Mouse (Mus musculus) kidney, embryonic 14.5 days (tissue): ENCODE data around the gene Kxd1. TPM values are rescaled to one million over a fixed set of nuclear protein-coding genes. Genes with fewer than 3 reads are reported as not detected.
A peak's percentile ranks its signal among the peaks of the same experiment; 100 is the strongest.

Experiments used
- ATAC-seq: fragments of 200-750 bp; cut with Nextera tagmentation; 2 replicates; pipeline ENCODE4 v1.8.0; 2017; ENCODE audit warnings: moderate number of reproducible peaks, mild to moderate bottlenecking, moderate TSS enrichment, moderate library complexity; ENCODE audit not compliant: low FRiP score, low TSS enrichment
- H3K27ac ChIP-seq: fragments of 300-500 bp; sonication (generic); 2 replicates; pipeline ENCODE4 v1.5.1; 2014; ENCODE audit warnings: low read depth, mild to moderate bottlenecking, low read length, moderate library complexity, mixed read lengths
- H3K27me3 ChIP-seq: fragments of 300-500 bp; sonication (generic); 2 replicates; pipeline ENCODE4 v1.6.1; 2014; ENCODE audit warnings: mild to moderate bottlenecking, low read length; ENCODE audit not compliant: control insufficient read depth, insufficient read depth
- H3K36me3 ChIP-seq: fragments of 300-500 bp; sonication (generic); 2 replicates; pipeline ENCODE4 v1.6.1; 2014; ENCODE audit warnings: low read length, mixed read lengths; ENCODE audit not compliant: control insufficient read depth, insufficient read depth
- H3K4me1 ChIP-seq: fragments of 300-500 bp; sonication (generic); 2 replicates; pipeline ENCODE4 v1.6.1; 2014; ENCODE audit warnings: low read length, mixed read lengths; ENCODE audit not compliant: control insufficient read depth, insufficient read depth
- H3K4me2 ChIP-seq: fragments of 300-500 bp; sonication (generic); replicated peaks from 2 replicates; pipeline ENCODE4 v1.6.1; 2014; ENCODE audit warnings: low read depth, mild to moderate bottlenecking, low read length
- H3K4me3 ChIP-seq: fragments of 300-500 bp; sonication (generic); 2 replicates; pipeline ENCODE4 v1.5.1; 2014; ENCODE audit warnings: mild to moderate bottlenecking, low read length
- H3K9ac ChIP-seq: fragments of 300-500 bp; sonication (generic); 2 replicates; pipeline ENCODE4 v1.6.1; 2014; ENCODE audit warnings: low read depth, mild to moderate bottlenecking, low read length, moderate library complexity
- H3K9me3 ChIP-seq: fragments of 300-500 bp; sonication (generic); 2 replicates; pipeline ENCODE4 v1.6.1; 2016; ENCODE audit warnings: low read length; ENCODE audit not compliant: control insufficient read depth
- WGBS: fragments of 180-500 bp; shearing (Covaris S2); extraction: QIAGEN DNeasy Blood & Tissue Kit; methylation state at CpG from one replicate; pipeline ENCODE4 v1.1.7; 2014; 5-methylcytosine and 5-hydroxymethylcytosine counted together
- polyA plus RNA-seq: library from polyadenylated mRNA; unstranded; fragments of >200 nt; fragmentation: Nextera tagmentation; extraction: Ambion mirVana; gene quantifications from 2 replicates; pipeline ENCODE4 v1.2.1, GENCODE M21; 2014

Gene Kxd1
- polyA plus RNA-seq, 1 experiment from 2014 or later = 70.9 TPM

DNA sequence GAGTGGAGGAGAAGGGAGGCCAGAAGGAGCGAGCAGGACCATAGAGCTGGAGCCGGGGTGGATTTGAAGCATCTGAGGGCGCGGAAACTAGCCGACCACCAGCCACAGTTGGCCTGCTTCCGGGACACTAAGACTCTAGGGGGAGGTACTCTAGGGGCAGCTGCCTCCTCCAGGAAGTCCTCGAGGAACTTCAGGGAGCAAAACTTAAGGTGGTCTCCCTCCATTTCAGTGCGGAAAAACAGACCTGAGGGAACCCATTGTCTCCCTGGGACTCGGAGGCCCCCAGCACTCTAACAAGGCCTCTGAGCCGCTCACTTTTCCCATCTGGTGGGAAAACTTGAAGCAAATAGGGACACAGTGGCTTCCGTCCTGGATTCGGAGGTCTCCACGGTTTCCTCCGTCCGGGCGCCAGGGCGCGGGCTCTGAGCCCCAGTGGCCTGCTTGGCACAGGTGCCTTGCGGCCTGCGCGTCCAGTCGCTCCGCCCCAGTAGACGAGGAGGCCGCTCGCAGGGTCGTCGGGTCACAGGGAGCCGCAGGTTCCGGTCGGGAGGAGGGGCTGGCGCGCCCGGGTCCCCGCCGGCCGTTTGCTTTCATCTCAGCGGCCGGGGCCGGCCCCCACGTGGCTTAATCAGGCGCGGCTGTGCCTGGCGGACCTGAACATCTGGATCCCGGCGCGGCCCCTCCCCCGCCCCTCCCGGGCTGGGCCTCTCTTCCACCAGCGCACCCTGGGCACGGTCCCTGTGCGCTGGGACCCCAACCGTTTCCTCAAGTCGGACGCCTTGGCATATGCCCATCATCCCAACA, 39.6 kb downstream of the Kxd1 start:
- peak; percentile 40 for ATAC-seq
- Histone ChIP-seq H3K27me3 (peaks cover 93% of the 10 kb centered on the region), H3K27ac (peak overlapping the region; percentile 59; the same call in 1 of the 2 replicates), H3K9ac (no peak overlapping the region; the same call in 1 of the 2 replicates), H3K4me1 (peaks cover 27% of the 10 kb centered on the region), H3K9me3 (no peaks in the 10 kb centered on the region), H3K36me3 (no peaks in the 10 kb centered on the region), H3K4me3 (peak overlapping the region; percentile 31), H3K4me2 (peak overlapping the region; percentile 47)
- WGBS = 3% methylated on average over 47 of the region's 55 CpGs

DNA sequence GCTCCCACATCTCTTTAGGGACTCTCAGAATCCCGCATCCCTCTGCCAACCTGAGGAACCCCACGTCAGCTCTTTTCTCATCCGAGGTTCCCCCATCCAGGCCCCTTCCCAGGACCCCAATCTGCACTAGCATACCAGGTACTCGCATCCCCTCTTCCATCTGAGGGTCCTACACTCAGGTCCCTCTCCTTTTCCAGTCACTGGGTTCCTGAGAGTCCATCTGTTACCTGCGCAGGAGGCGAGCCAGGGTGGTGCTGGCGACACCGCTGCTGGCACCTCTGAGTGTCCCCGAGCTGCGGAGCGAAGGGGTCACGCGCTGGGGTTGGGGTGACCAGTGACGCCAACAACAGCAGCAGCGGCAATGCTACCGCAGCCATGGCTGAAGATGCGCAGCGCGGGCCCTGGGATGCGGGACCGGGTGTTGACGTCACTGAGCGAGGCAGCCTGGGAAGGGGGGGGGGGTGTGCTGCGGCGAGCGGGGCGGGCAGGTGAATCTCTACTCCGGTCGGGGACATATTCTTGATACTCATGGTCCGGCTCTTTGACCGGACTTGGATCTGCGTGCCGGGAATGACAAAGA, 40.7 kb downstream of the Kxd1 start, which contains the start of gene Tmem59l:
TSS of gene Tmem59l (minus strand) at position 418 of the 580 bp plus-strand sequence.
- Histone ChIP-seq H3K4me3 (peak within 1 kb of the TSS; percentile 31), H3K4me1 (peaks cover 23% of the 10 kb centered on the region), H3K9ac (peak within 1 kb of the TSS; percentile 8; the same call in 1 of the 2 replicates), H3K4me2 (peak within 1 kb of the TSS; percentile 47), H3K27me3 (peaks cover 86% of the 10 kb centered on the region), H3K36me3 (no peaks in the 10 kb centered on the region), H3K9me3 (no peaks in the 10 kb centered on the region), H3K27ac (peak within 1 kb of the TSS; percentile 59; the same call in 1 of the 2 replicates)
- 4% methylated on average over 30 of the region's 33 CpGs for WGBS
- ATAC-seq = no peak

DNA sequence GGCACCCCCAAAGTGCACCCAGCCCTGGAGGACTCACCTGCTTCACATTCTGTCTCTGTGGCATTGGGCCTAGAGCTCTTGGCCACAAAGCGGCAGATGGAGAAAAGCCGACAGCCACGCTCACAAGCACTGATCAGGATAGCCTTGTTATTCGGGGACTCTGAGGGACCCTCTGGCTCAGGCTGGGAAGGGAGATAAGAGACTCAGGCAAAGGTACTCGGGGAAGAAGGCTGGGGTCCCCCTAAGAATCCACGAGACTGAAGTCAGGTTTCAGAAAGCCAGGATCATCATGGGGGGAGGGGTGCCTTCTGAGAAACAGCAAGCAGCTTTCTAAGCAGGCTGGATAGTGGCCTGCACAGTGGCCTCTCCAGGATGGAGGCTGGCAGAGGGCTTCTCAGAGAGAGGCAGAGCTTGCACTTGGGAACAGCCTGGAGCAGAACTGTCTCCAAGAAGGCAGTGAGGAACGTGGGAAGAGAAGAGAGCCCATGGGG, 41.5 kb downstream of the Kxd1 start:
- peaks cover 23% of the 10 kb centered on the region for H3K4me1 ChIP-seq
- WGBS = 51% methylated on average over 7 of the region's 7 CpGs
- ATAC-seq = no peak
- H3K27ac ChIP-seq = no peak overlapping the region
- H3K4me2 ChIP-seq = no peak overlapping the region
- H3K4me3 ChIP-seq = no peak overlapping the region
- H3K36me3 ChIP-seq = no peaks in the 10 kb centered on the region
- H3K27me3 ChIP-seq = peaks cover 78% of the 10 kb centered on the region
- no peak overlapping the region for H3K9ac ChIP-seq
- no peaks in the 10 kb centered on the region for H3K9me3 ChIP-seq

DNA sequence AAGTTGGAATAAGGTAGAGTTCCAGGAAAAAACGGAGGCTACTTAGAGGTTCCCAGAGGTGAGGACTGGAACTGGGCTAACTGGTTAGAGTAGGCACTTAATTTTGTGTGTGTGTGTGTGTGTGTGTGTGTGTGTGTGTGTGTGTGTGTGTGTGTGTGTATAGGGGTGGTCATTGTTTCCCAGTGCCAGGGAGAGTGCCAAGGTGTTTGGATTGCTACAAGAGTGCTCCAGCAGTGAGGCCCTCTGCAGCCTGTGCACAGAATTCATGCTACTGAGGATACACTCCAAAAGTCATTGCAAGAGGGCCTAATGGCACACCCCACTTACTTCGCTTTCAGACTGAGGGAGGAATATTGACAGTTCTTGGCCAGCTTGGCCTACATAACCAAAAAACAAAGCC, 44.8 kb downstream of the Kxd1 start:
- Histone ChIP-seq H3K36me3 (no peaks in the 10 kb centered on the region), H3K4me1 (peaks cover 7% of the 10 kb centered on the region), H3K27ac (no peak overlapping the region), H3K9me3 (no peaks in the 10 kb centered on the region), H3K9ac (no peak overlapping the region), H3K4me2 (no peak overlapping the region), H3K27me3 (peaks cover 48% of the 10 kb centered on the region), H3K4me3 (no peak overlapping the region)
- ATAC-seq = no peak
- WGBS = 65% methylated on average over 2 of the region's 2 CpGs

DNA sequence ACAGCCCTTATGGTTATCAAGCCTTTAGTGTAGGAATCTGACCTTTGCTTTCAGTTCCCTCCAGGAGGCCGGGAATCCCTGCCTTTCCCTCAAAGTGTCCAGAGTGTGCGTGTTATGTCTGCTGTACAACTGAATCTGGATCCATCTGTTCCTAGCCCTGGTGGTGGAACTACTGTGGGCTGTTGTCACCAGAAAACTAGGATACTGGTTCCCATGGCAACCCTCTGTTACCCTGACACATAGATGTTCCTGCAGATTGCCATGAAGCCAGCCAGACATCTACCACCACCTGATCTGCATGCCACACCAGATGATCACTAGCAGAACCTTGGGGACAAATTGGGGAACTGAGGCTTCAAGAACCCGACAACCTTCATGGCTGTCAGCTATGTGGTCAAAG, 45.8 kb downstream of the Kxd1 start:
- WGBS = 72% methylated on average over 3 of the region's 3 CpGs
- no peak overlapping the region for H3K9ac ChIP-seq
- H3K4me1 ChIP-seq = peaks cover 9% of the 10 kb centered on the region
- peaks cover 39% of the 10 kb centered on the region for H3K27me3 ChIP-seq
- H3K4me2 ChIP-seq = no peak overlapping the region
- no peaks in the 10 kb centered on the region for H3K36me3 ChIP-seq
- no peaks in the 10 kb centered on the region for H3K9me3 ChIP-seq
- no peak overlapping the region for H3K4me3 ChIP-seq
- no peak for ATAC-seq
- no peak overlapping the region for H3K27ac ChIP-seq

DNA sequence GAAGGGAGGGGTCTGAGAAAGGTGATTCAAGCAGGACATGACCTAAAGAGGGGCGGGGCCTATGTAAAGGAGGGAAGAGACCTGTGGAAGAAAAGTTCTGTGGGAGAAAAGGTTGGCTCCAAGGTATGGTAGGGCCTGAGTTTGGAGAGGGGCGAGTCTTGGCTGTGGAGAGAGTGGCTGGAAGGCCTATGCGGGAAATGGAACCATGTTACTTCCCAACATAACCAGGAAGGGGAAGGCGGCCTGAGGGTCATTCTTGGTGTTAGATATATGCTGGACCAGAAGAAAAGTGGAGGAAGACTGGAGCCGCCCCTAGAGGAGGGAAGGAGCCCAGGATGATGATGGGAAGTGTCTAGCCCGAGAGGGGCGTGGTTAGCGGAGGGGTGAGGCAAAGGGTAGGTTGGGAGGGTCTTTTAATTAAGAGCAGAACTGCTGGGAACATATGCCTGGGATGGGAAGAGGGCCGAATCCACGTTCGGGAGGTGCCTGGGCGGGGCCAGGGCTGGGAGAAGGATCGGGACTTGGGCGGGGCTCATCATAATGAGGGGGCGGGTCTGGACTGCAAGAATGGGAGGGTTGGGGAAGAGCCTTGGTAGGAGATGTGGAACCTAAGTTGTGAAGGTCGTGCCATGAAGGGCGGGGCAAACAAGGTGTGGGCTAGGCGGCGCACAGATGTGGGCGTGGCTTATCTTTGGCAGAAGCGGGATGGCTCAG, 50.3 kb downstream of the Kxd1 start:
- under 1% methylated on average over 21 of the region's 21 CpGs for WGBS
- H3K4me1 ChIP-seq = peaks cover 11% of the 10 kb centered on the region

DNA sequence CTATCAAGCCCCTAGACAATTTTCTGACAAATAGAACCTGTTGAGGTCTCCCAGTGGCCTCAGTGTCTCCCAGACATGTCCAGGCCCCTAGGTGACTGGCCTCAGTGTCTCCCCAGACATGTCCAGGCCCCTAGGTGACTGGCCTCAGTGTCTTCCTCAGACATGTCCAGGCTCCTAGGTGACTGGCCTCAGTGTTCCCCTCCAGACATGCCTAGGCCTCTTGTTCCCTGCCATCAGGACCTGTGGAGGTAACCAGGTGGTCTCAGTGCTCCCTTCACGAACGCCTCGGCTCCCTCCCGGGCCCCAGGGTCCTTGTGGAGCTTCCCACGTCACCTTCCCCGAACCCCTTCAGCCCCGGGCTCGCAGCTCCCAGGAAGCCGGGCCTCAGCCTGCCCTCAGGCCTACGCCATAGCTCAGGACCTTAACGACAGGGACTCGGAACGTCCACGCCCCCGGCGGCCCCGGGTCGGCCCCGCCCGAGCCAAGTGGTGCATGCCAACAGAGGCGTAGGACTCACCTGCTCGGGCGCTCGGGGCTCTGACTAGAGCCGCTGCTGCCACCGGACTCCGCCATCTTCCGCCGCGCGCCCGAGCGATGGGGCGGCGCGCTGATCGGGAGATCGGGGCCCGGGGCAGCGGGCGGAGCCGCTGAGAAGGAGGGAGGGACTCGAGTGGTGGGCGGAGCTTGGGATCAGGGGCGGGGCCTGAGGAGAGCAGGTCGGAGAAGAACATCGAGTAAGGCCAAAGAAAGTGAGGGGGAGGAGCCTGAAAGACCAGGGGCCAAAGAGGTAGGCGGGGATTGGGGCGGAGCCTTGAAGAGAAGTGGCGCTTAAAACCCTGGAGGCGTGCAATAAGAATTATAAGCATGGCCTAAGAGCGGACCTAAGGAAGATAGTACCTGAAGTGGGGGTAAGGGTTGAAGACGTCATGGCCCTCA, 51.2 kb downstream of the Kxd1 start, which contains the start of gene Klhl26:
TSS of gene Klhl26 (minus strand) at position 636 of the 936 bp plus-strand sequence.
- Histone ChIP-seq H3K4me3 (peak within 1 kb of the TSS; percentile 92), H3K4me2 (peak within 1 kb of the TSS; percentile 86), H3K27me3 (0 out of 2 replicates have a peak, but pooled peaks cover 3% of the 10 kb centered on the region), H3K27ac (peak within 1 kb of the TSS; percentile 57), H3K4me1 (peaks cover 11% of the 10 kb centered on the region), H3K36me3 (no peaks in the 10 kb centered on the region), H3K9ac (peak within 1 kb of the TSS; percentile 89), H3K9me3 (no peaks in the 10 kb centered on the region)
- WGBS = under 1% methylated on average over 53 of the region's 53 CpGs
- ATAC-seq = peak; percentile 88

More for the DNA sequence above, 50.3 kb downstream of the Kxd1 start:
- H3K27me3 ChIP-seq = peaks cover 6% of the 10 kb centered on the region; the same call in 1 of the 2 replicates
- peak; percentile 61 for ATAC-seq
- 0 out of 2 replicates have a peak overlapping the region, but pooled peaks have one; percentile 8 for H3K9ac ChIP-seq
- peak overlapping the region; percentile 86 for H3K4me2 ChIP-seq
- no peaks in the 10 kb centered on the region for H3K9me3 ChIP-seq
- peak overlapping the region; percentile 38; the same call in 1 of the 2 replicates for H3K27ac ChIP-seq
- no peaks in the 10 kb centered on the region for H3K36me3 ChIP-seq
- peak overlapping the region; percentile 92 for H3K4me3 ChIP-seq

DNA sequence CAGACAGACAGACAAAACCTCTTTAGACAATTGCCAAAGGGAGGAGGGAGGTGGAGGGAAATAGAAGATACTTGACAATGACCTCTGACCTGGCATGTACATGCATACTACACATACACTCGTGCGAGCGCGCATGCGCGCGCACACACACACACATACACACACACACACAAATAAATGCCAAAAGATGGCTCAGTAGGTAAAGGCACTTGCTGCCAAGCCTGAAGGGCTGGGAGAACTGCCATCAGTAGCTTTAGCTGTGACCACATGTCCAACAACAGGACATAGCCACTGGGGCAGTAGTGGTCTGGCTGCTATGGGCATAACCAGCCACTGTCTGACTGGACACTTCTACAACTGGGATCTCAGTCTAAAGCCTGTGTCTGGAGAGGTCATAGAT, 55.9 kb downstream of the Kxd1 start:
- Histone ChIP-seq H3K27me3 (no peaks in the 10 kb centered on the region), H3K27ac (no peak overlapping the region), H3K4me3 (no peak overlapping the region), H3K4me2 (no peak overlapping the region), H3K4me1 (peaks cover 13% of the 10 kb centered on the region), H3K36me3 (no peaks in the 10 kb centered on the region), H3K9ac (no peak overlapping the region), H3K9me3 (no peaks in the 10 kb centered on the region)
- WGBS = 96% methylated on average over 7 of the region's 7 CpGs
- ATAC-seq = no peak
